Mouse (Mus musculus) limb, embryonic 11.5 days (tissue): ENCODE data around the gene Gm49318. TPM values are rescaled to one million over a fixed set of nuclear protein-coding genes. Genes with fewer than 3 reads are reported as not detected.
"Not testable (repeated sequence)": the region's sequence is repeated elsewhere in the genome, so short reads cannot be mapped to it uniquely, and the experiment has no call there.

Source experiments
- ATAC-seq: fragments of 200-750 bp; cut with Nextera tagmentation; 2 replicates; pipeline ENCODE4 v1.8.0; 2017; ENCODE audit warnings: low read depth; ENCODE audit not compliant: insufficient number of reproducible peaks, low FRiP score, low TSS enrichment
- DNase-seq: peaks from one replicate; pipeline ENCODE4 v3.0.0-alpha.2; 2015; ENCODE audit warnings: low spot score
- H3K27ac ChIP-seq: fragments of 300-500 bp; sonication (generic); replicated peaks from 2 replicates; pipeline ENCODE4 v1.5.1; 2014; ENCODE audit warnings: low read depth, mild to moderate bottlenecking, low read length
- H3K27me3 ChIP-seq: fragments of 300-500 bp; sonication (generic); 2 replicates; pipeline ENCODE4 v1.6.1; 2014; ENCODE audit warnings: mild to moderate bottlenecking, low read length, mixed read lengths; ENCODE audit not compliant: control insufficient read depth, insufficient read depth
- H3K36me3 ChIP-seq: fragments of 300-500 bp; sonication (generic); 2 replicates; pipeline ENCODE4 v1.6.1; 2014; ENCODE audit warnings: mild to moderate bottlenecking, low read length, moderate library complexity, mixed read lengths; ENCODE audit not compliant: control insufficient read depth, insufficient read depth
- H3K4me1 ChIP-seq: fragments of 300-500 bp; sonication (generic); 2 replicates; pipeline ENCODE4 v1.6.1; 2014; ENCODE audit warnings: low read length, mixed read lengths; ENCODE audit not compliant: control insufficient read depth, insufficient read depth
- H3K4me2 ChIP-seq: fragments of 300-500 bp; sonication (generic); 2 replicates; pipeline ENCODE4 v1.6.1; 2014; ENCODE audit warnings: low read depth, mild to moderate bottlenecking, moderate library complexity; ENCODE audit not compliant: severe bottlenecking
- H3K4me3 ChIP-seq: fragments of 300-500 bp; sonication (generic); 2 replicates; pipeline ENCODE4 v1.5.1; 2014; ENCODE audit warnings: low read depth, low read length
- H3K9ac ChIP-seq: fragments of 300-500 bp; sonication (generic); 2 replicates; pipeline ENCODE4 v1.6.1; 2014; ENCODE audit warnings: mild to moderate bottlenecking, low read length
- H3K9me3 ChIP-seq: fragments of 300-500 bp; sonication (generic); 2 replicates; pipeline ENCODE4 v1.6.1; 2016; ENCODE audit warnings: low read length; ENCODE audit not compliant: control insufficient read depth
- WGBS: fragments of 180-500 bp; shearing (Covaris S2); extraction: QIAGEN DNeasy Blood & Tissue Kit; methylation state at CpG from one replicate; pipeline ENCODE4 v1.1.7; 2014; 5-methylcytosine and 5-hydroxymethylcytosine counted together
- polyA plus RNA-seq: library from polyadenylated mRNA; unstranded; fragments of >200 nt; fragmentation: Nextera tagmentation; extraction: Ambion mirVana; gene quantifications from 2 replicates; pipeline ENCODE4 v1.2.1, GENCODE M21; 2014

The Gm49318 gene
- polyA plus RNA-seq, 1 experiment from 2014 or later, result not detected

DNA sequence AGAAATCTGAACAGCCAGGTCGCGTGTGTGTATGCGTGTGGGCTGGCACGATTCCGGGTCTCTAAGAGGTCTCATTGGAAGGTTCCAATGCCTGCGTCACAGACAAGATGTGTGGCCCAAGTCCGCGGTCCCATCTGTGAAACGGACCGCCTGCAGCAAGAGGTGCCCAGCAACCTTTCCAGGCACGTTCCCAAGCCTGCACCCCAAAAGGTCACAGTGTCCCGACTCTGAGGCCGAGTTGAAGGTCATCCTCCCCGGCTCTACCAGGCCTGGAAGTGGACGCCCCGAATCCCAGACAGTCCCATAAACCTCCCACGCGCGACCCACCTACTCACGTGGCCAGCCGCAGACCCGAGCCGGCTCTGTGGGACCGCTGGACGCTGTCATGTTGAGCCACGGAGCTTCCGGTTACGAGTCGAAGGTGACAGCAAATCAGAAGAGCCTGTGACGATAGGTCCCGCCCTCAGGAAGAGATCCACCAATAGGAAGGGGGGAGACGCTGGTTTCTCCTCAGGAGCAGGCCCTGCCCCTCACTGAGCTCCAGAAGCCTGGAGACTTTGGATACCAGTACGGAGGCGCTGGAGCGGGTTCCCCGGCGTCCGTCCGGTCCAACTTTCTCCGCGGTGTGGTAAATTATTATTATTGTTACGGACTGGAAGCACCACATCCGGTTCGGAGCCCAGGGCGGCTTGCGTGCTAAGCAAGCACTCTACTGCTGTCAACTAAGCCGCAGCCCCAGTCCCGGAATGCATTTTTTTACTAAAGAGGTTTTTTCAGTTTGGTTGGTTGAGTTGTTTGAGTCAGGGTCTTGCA, 14.2 kb upstream of the Gm49318 start, which contains the start of gene Ecsit:
TSS of gene Ecsit (minus strand) at position 417 of the 813 bp plus-strand sequence.
- H3K4me3 ChIP-seq, result peak within 1 kb of the TSS; percentile 77
- H3K27me3 ChIP-seq, result no peaks in the 10 kb centered on the region
- no peaks in the 10 kb centered on the region for H3K9me3 ChIP-seq
- H3K36me3 ChIP-seq, result no peaks in the 10 kb centered on the region
- no peak within 1 kb of the TSS for H3K27ac ChIP-seq
- peak; percentile 93 for DNase-seq
- peaks cover 6% of the 10 kb centered on the region; the same call in 1 of the 2 replicates for H3K4me1 ChIP-seq
- peak within 1 kb of the TSS; percentile 79 for H3K4me2 ChIP-seq
- peak; percentile 97 for ATAC-seq
- WGBS, result under 1% methylated on average over 48 of the region's 48 CpGs
- peak within 1 kb of the TSS; percentile 62 for H3K9ac ChIP-seq

DNA sequence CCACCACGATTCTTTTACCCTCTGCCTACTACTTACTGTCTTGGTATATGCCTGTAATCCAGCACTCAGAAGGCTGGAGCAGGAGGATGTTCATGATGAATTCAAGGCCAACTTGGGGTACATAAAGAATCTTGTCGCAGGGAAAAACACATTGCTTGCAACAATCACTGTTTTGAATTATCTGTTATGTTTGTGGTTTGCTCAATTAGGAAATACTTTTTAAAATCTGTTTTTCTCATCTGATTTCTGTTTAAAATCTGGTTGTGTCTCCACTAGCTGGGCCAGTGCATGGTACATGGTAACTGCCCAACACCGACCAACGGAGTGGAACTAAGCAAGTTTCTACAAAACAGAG, 13.6 kb upstream of the Gm49318 start:
- Histone ChIP-seq H3K27ac (no peak overlapping the region), H3K36me3 (no peaks in the 10 kb centered on the region), H3K27me3 (no peaks in the 10 kb centered on the region), H3K4me1 (peaks cover 6% of the 10 kb centered on the region; the same call in 1 of the 2 replicates), H3K9ac (peak overlapping the region; percentile 62), H3K9me3 (no peaks in the 10 kb centered on the region), H3K4me3 (peak overlapping the region; percentile 77), H3K4me2 (peak overlapping the region; percentile 79)
- 37% methylated on average over 4 of the region's 4 CpGs for WGBS
- DNase-seq (no peak), ATAC-seq (no peak)

DNA sequence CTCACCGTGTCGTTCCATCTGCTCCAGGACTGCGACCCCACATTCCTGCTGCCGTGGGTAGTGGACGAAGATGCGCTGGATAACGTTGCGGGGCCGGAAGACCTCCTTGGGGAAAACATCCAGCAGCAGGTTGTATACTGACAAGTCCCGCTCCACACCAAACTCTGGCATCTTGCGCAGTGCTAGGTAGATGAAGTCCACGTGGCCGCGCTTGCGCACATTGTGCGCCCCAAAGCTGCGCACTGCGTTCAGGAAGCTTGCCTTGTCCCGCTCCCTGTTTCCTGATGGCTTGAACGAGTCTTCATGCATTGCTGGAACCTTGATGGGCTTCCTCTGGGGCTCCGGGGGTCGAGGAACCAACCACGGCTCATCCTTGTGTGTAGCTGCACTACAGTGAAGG, 5.2 kb upstream of the Gm49318 start:
- Histone ChIP-seq H3K9ac (no peak overlapping the region), H3K4me3 (no peak overlapping the region), H3K36me3 (0 out of 2 replicates have a peak, but pooled peaks cover 2% of the 10 kb centered on the region), H3K9me3 (no peaks in the 10 kb centered on the region), H3K27ac (no peak overlapping the region), H3K4me2 (no peak overlapping the region), H3K27me3 (no peaks in the 10 kb centered on the region), H3K4me1 (no peaks in the 10 kb centered on the region)
- 91% methylated on average over 23 of the region's 23 CpGs for WGBS
- DNase-seq, result no peak
- ATAC-seq, result no peak

DNA sequence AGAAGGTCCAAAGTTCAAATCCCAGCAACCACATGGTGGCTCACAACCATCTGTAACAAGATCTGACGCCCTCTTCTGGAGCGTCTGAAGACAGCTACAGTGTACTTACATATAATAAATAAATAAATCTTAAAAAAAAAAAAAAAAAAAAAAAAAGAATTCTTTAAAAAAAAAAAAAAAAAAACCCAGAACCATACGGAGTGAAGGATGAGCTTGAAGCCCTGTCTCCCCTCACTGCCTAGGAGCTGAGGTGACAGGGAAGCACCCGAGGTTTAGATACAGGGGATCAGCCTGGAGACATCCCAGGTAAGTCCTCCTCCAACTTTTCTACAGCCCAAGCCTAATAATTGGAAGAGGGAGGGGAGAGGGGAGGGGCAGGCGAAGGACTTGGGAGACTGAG, 4.7 kb upstream of the Gm49318 start:
- H3K9me3 ChIP-seq, H3K9ac ChIP-seq, H3K27ac ChIP-seq, ATAC-seq, DNase-seq, H3K36me3 ChIP-seq, H3K4me3 ChIP-seq, H3K4me2 ChIP-seq, H3K4me1 ChIP-seq, H3K27me3 ChIP-seq: not testable (repeated sequence)
- 75% methylated on average over 5 of the region's 5 CpGs for WGBS

DNA sequence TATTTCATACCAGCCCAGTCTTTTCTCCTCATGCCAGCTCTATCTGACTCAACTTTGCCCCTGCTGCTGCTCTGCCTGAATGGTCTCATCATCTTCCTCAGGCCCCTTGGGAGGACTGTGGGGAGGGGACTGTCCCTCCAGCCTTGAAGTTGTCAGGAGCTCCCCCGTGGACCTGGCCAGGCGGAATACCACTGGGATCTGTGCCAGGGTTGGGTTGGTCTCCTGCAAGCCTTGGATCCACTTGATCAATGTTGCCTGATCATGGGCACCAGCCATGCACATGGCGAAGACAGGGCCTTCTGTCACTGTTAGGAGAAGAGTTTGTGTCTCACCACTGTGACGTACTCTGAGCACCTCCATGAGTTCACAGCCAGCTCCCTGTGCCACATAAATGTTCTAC, 1.2 kb upstream of the Gm49318 start:
- 0 out of 2 replicates have a peak, but pooled peaks cover 2% of the 10 kb centered on the region for H3K36me3 ChIP-seq
- no peak overlapping the region for H3K9ac ChIP-seq
- H3K9me3 ChIP-seq, result no peaks in the 10 kb centered on the region
- no peaks in the 10 kb centered on the region for H3K27me3 ChIP-seq
- DNase-seq (no peak), ATAC-seq (no peak)
- H3K4me3 ChIP-seq, result no peak overlapping the region
- no peak overlapping the region for H3K4me2 ChIP-seq
- WGBS, result 95% methylated on average over 4 of the region's 4 CpGs
- no peak overlapping the region for H3K27ac ChIP-seq
- peaks cover 5% of the 10 kb centered on the region; the same call in 1 of the 2 replicates for H3K4me1 ChIP-seq

DNA sequence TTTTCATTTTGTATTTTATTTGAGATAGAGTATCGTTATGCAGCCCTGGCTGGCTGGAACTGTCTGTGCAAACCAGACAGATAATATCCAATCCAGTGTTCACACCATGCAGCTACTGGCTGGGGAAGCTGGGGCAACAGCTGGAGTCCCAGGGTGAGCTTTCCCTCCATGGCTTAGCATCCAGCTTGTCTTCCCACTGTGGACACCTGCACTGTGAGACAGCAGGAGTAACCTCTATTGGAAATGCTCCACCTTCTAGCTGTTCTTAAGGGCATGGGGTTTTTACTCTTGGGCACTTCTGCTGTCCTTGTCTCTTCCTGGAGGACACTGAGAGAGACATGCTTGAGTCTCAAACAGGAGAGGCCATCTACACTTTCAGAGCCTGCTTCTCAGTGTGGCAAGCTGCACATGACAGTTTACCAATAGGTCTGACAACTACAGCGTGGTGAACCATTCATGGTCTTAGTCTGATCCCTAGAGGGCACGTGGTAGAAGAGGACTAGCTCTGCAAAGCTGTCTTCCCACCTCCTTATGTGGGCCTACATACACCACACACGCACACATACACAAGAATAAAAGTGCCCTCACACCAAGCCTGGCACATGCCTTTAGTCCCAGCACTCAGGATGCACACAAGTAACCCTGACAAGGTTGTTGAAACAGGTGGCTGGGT, 1.0 kb downstream of the Gm49318 start:
- Histone ChIP-seq H3K9ac (no peak overlapping the region), H3K27me3 (no peaks in the 10 kb centered on the region), H3K4me2 (peak overlapping the region; percentile 36), H3K27ac (no peak overlapping the region), H3K9me3 (no peaks in the 10 kb centered on the region), H3K36me3 (peaks cover 7% of the 10 kb centered on the region; the same call in 1 of the 2 replicates), H3K4me3 (peak overlapping the region; percentile 62), H3K4me1 (peaks cover 5% of the 10 kb centered on the region; the same call in 1 of the 2 replicates)
- WGBS, result 70% methylated on average over 4 of the region's 4 CpGs
- ATAC-seq (peak; percentile 7; the same call in 1 of the 2 replicates), DNase-seq (no peak)

DNA sequence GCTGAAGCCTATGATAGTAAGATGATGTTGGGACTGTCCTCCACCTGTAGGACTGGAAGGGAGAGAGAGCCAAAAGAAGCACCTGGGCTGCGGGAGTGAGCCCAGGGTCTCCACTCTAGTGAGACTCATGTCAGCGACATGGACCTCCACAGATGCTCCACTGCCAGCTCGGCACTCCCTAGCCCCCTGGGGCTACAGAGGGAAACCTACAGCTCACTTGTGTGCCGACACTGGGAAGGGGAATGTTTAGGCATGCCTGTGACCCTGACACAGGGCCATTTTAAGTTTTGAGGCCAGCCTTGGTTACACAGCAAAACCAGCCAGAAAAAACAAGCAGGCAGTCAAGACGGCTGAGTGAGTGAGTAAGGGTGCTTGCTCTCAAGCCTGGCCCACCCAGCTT, 3.9 kb downstream of the Gm49318 start:
- 73% methylated on average over 5 of the region's 5 CpGs for WGBS
- no peak for ATAC-seq
- no peak for DNase-seq

DNA sequence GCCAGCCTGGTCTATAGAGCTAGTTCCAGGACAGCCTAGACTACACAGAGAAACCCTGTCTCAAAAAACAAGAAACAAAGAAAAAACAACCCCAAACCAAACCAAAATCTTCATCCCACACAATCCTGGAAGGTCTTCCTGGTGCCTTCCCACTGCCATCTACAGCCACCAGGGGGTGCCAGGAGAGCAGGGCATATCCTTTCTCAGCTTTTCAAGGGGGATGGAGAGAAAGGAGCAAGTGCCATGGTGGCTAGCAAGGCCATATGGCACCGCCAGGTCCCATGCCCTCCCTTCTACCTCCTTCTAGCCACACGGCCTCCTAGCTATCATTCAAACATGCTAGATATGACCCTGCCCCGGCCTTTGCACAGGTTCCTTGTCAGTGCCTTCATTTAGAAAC, 4.6 kb downstream of the Gm49318 start:
- no peak overlapping the region for H3K27ac ChIP-seq
- no peak overlapping the region for H3K9ac ChIP-seq
- H3K27me3 ChIP-seq, result no peaks in the 10 kb centered on the region
- no peaks in the 10 kb centered on the region for H3K9me3 ChIP-seq
- no peak overlapping the region for H3K4me2 ChIP-seq
- no peak overlapping the region for H3K4me3 ChIP-seq
- H3K4me1 ChIP-seq, result peaks cover 5% of the 10 kb centered on the region; the same call in 1 of the 2 replicates
- DNase-seq, result peak; percentile 54
- H3K36me3 ChIP-seq, result peaks cover 14% of the 10 kb centered on the region; the same call in 1 of the 2 replicates
- 65% methylated on average over 3 of the region's 3 CpGs for WGBS
- ATAC-seq, result no peak

More for the DNA sequence above, 3.9 kb downstream of the Gm49318 start:
- Histone ChIP-seq H3K4me3 (no peak overlapping the region), H3K27me3 (no peaks in the 10 kb centered on the region), H3K27ac (no peak overlapping the region), H3K4me1 (peaks cover 5% of the 10 kb centered on the region; the same call in 1 of the 2 replicates), H3K9ac (no peak overlapping the region), H3K36me3 (peaks cover 14% of the 10 kb centered on the region; the same call in 1 of the 2 replicates), H3K4me2 (no peak overlapping the region), H3K9me3 (no peaks in the 10 kb centered on the region)
